Mouse (Mus musculus) thymus, adult 2 months (tissue): ENCODE results near the gene Ccr5.
"Not testable (repeated sequence)": the region's sequence is repeated elsewhere in the genome, so short reads cannot be mapped to it uniquely, and the experiment has no call there.

Experiments used
- CTCF ChIP-seq: fragments of 200-500 bp; IDR thresholded peaks from 2 replicates; pipeline ENCODE4 v1.5.1; 2012; ENCODE audit warnings: mild to moderate bottlenecking, control low read depth, low read length, moderate library complexity, borderline replicate concordance; ENCODE audit not compliant: control insufficient read depth, poor library complexity, insufficient read depth; ENCODE audit errors: extremely low read depth
- POLR2A ChIP-seq: fragments of 200-500 bp; IDR thresholded peaks from 2 replicates; pipeline ENCODE4 v1.6.1; 2012; ENCODE audit warnings: mild to moderate bottlenecking, low read length, control low read depth, moderate library complexity; ENCODE audit not compliant: control insufficient read depth, poor library complexity, insufficient read depth; ENCODE audit errors: extremely low read depth

- not testable (repeated sequence) for TF ChIP-seq CTCF, POLR2A
These were observed 13.6 kb downstream of the Ccr5 start for GRCm38 (mm10) chr9:124134919-124135318.
